Mouse (Mus musculus): ENCODE data around the gene Olfr370. TPM values are rescaled to one million over a fixed set of nuclear protein-coding genes. Genes with fewer than 3 reads are reported as not detected.
A peak's percentile ranks its signal among the peaks of the same experiment; 100 is the strongest.

The Olfr370 gene
- polyA plus RNA-seq, 1 experiment from 2014 or later = not detected

DNA sequence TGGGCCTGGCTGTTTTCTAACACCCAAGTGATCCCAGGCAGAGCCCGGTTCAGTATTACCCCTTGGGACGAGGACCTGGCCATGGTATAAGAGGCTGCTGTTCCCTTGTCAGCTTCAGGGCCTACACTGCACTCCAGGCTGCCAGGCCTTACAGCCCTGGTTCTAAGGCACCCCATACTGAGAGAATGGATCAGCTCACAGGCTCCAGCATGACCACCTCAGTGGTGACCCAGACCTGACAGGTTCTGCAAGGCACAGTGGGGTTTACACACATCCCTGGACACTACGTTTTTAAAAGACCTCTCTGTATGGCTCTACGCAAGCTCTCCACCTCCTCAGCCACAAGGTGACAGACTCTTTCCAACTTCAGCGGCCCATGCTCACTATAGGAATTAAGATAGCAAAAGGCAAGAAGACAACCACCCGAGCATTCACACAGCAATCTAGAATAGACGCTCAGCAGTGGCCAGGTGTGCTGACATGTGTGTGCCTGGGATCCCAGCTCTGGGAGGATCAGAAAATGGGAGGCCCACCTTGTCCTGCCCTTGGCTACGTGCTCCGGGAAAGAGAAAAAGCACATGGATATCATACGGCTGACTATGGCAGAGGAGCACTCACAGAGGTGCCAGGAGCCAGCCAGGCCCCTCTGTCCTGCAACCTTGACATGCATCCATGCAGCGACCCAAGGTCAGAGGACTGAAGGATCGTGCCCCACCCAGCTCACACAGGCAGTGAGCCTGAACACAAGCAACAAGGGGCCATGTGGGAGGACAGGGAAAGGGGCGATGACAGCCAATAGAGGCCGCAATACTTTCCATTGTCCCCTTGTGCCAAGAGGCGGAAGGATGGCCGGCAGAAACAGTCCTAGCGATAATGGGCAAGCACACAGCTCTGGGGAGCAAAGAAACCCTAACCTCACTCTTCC is 42.8 kb downstream of the Olfr370 start:
- WGBS = 79% methylated on average over 17 of the region's 17 CpGs
- Histone ChIP-seq H3K4me3 (ENCODE audit: low read depth, low read length) (no peak overlapping the region), H3K36me3 (ENCODE audit: control insufficient read depth, insufficient read depth, low read length) (no peaks in the 10 kb centered on the region), H3K27ac (ENCODE audit: low read depth, low read length) (no peak overlapping the region), H3K9me3 (ENCODE audit: control insufficient read depth, low read length) (no peaks in the 10 kb centered on the region), H3K27me3 (ENCODE audit: control insufficient read depth, insufficient read depth, low read length) (no peaks in the 10 kb centered on the region), H3K4me2 (ENCODE audit: low read depth) (no peak overlapping the region), H3K4me1 (ENCODE audit: control insufficient read depth, insufficient read depth, low read length) (peaks cover 13% of the 10 kb centered on the region), H3K9ac (ENCODE audit: low read length) (no peak overlapping the region)
- no peak for DNase-seq (ENCODE audit: low spot score)
- no peak for ATAC-seq (ENCODE audit: insufficient read depth, low FRiP score, low TSS enrichment)

DNA sequence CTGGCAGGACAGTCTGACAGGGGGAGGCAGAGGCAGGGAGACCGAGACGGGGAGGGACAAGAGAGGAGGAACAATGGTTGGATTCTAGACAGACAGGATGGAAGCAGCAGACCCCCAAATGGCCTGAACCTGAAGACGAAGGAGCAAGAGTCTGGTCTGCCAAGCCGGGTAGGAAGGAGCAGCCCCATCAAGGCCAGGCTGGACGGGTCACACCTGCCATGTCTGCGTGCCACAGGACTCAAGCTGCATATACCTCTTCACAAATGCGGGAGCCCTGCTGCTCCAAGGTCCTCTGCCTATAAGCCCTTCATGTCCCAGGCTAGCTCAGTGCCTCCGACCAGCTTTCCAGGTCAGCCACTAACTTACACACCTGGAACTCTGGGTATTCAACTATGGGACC is 44.1 kb downstream of the Olfr370 start:
- DNase-seq (ENCODE audit: low spot score) = no peak
- H3K27me3 ChIP-seq (ENCODE audit: control insufficient read depth, insufficient read depth, low read length) = no peaks in the 10 kb centered on the region
- 90% methylated on average over 8 of the region's 8 CpGs for WGBS
- no peak for ATAC-seq (ENCODE audit: insufficient read depth, low FRiP score, low TSS enrichment)
- H3K4me3 ChIP-seq (ENCODE audit: low read depth, low read length) = no peak overlapping the region
- no peak overlapping the region for H3K4me2 ChIP-seq (ENCODE audit: low read depth)
- H3K9ac ChIP-seq (ENCODE audit: low read length) = no peak overlapping the region; the same call in 1 of the 2 replicates
- H3K4me1 ChIP-seq (ENCODE audit: control insufficient read depth, insufficient read depth, low read length) = peaks cover 13% of the 10 kb centered on the region
- no peak overlapping the region for H3K27ac ChIP-seq (ENCODE audit: low read depth, low read length)
- H3K36me3 ChIP-seq (ENCODE audit: control insufficient read depth, insufficient read depth, low read length) = peaks cover 2% of the 10 kb centered on the region; the same call in 1 of the 2 replicates
- H3K9me3 ChIP-seq (ENCODE audit: control insufficient read depth, low read length) = no peaks in the 10 kb centered on the region

DNA sequence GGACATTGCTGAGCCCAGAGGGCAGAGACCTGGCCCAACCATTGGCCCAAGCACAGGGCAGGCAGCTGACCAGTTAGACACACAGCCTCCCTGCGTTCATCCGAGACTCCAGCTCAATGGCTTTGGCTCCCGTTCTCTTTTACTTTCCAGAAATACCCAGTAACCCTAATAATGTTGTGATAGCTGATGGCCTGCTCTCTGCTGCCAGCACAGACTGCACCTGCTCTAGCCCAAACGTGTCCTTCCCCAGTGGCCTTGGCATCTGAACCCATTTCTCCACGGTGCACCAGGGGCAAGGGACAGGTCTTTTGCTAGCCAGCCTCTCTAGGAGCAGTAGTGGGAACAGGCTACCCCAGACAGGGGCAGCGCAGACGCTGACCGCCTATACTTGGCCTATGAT is 45.2 kb downstream of the Olfr370 start:
- ATAC-seq (ENCODE audit: insufficient read depth, low FRiP score, low TSS enrichment) (no peak), DNase-seq (ENCODE audit: low spot score) (no peak)
- H3K27me3 ChIP-seq (ENCODE audit: control insufficient read depth, insufficient read depth, low read length) = no peaks in the 10 kb centered on the region
- H3K4me1 ChIP-seq (ENCODE audit: control insufficient read depth, insufficient read depth, low read length) = peaks cover 13% of the 10 kb centered on the region
- no peak overlapping the region for H3K4me2 ChIP-seq (ENCODE audit: low read depth)
- H3K9me3 ChIP-seq (ENCODE audit: control insufficient read depth, low read length) = no peaks in the 10 kb centered on the region
- WGBS = 93% methylated on average over 8 of the region's 8 CpGs
- H3K4me3 ChIP-seq (ENCODE audit: low read depth, low read length) = no peak overlapping the region
- peaks cover 2% of the 10 kb centered on the region; the same call in 1 of the 2 replicates for H3K36me3 ChIP-seq (ENCODE audit: control insufficient read depth, insufficient read depth, low read length)
- H3K27ac ChIP-seq (ENCODE audit: low read depth, low read length) = no peak overlapping the region
- no peak overlapping the region for H3K9ac ChIP-seq (ENCODE audit: low read length)

DNA sequence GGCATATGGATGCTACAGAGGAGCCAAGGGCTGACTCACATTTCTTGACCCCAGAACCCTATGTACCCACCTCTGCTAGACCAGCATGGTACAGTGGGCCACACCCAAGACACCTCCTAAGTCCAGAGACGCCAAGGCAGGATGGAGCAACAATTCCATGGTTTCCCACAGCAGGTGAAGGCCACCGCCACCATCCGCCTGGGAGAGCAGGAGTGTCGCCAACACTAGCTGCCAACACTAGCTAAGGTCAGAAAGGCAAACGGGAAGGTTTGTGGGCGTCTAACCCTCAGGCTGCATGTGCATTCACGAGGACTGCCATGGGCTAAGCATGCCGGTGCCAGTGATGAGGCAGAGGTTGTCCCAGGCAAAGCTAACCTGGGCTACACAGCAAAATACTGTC is 46.6 kb downstream of the Olfr370 start:
- WGBS = 89% methylated on average over 8 of the region's 8 CpGs
- Histone ChIP-seq H3K36me3 (ENCODE audit: control insufficient read depth, insufficient read depth, low read length) (peaks cover 4% of the 10 kb centered on the region; the same call in 1 of the 2 replicates), H3K27ac (ENCODE audit: low read depth, low read length) (no peak overlapping the region), H3K4me2 (ENCODE audit: low read depth) (no peak overlapping the region), H3K9ac (ENCODE audit: low read length) (no peak overlapping the region), H3K9me3 (ENCODE audit: control insufficient read depth, low read length) (no peaks in the 10 kb centered on the region), H3K4me3 (ENCODE audit: low read depth, low read length) (no peak overlapping the region), H3K4me1 (ENCODE audit: control insufficient read depth, insufficient read depth, low read length) (peaks cover 6% of the 10 kb centered on the region), H3K27me3 (ENCODE audit: control insufficient read depth, insufficient read depth, low read length) (no peaks in the 10 kb centered on the region)
- ATAC-seq (ENCODE audit: insufficient read depth, low FRiP score, low TSS enrichment) = no peak
- peak; percentile 10 for DNase-seq (ENCODE audit: low spot score)

DNA sequence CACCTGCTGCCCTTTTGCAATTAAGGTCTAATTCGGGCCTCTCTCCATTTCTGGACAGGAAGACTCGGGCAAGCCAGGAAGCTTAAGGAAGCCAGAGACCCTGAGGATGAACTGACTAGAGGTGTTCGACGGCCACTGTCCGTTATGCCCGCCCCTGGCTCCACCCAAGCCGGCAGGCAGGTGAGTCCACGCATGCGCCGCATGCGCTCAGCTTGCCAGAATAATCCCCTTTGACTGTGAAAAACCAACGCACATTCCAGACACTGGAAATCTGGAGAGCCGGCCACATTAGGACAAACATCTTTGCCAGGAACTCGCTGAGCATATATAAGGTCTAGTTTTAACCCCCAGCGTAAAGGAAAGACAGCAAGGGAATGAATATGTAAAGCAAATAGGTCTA is 47.7 kb downstream of the Olfr370 start:
- no peak for ATAC-seq (ENCODE audit: insufficient read depth, low FRiP score, low TSS enrichment)
- no peak overlapping the region for H3K9ac ChIP-seq (ENCODE audit: low read length)
- 90% methylated on average over 15 of the region's 15 CpGs for WGBS
- no peak overlapping the region for H3K4me3 ChIP-seq (ENCODE audit: low read depth, low read length)
- DNase-seq (ENCODE audit: low spot score) = peak; percentile 10
- H3K9me3 ChIP-seq (ENCODE audit: control insufficient read depth, low read length) = no peaks in the 10 kb centered on the region
- H3K4me1 ChIP-seq (ENCODE audit: control insufficient read depth, insufficient read depth, low read length) = peaks cover under 1% of the 10 kb centered on the region
- no peak overlapping the region for H3K4me2 ChIP-seq (ENCODE audit: low read depth)
- no peaks in the 10 kb centered on the region for H3K27me3 ChIP-seq (ENCODE audit: control insufficient read depth, insufficient read depth, low read length)
- H3K36me3 ChIP-seq (ENCODE audit: control insufficient read depth, insufficient read depth, low read length) = peaks cover 4% of the 10 kb centered on the region
- no peak overlapping the region for H3K27ac ChIP-seq (ENCODE audit: low read depth, low read length)

DNA sequence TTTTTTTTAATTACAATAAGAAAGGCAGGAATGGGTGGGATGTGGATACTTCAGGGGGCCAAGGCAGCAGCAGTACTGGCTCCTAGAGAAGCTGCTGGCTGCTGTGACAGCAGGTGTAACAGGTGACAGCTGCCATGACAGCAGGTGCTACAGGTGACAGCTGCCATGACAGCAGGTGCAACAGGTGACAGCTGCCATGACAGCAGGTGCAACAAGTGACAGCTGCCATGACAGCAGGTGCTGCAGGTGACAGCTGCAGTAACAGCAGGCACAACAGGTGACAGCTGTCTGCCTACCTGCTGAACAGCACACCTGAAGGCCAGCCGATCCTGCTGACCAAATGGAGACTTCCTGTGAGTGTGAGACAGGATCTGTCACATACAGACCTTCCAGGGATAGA is 49.2 kb downstream of the Olfr370 start:
- Histone ChIP-seq H3K27me3 (ENCODE audit: control insufficient read depth, insufficient read depth, low read length) (no peaks in the 10 kb centered on the region), H3K36me3 (ENCODE audit: control insufficient read depth, insufficient read depth, low read length) (peaks cover 4% of the 10 kb centered on the region), H3K4me1 (ENCODE audit: control insufficient read depth, insufficient read depth, low read length) (no peaks in the 10 kb centered on the region), H3K27ac (ENCODE audit: low read depth, low read length) (no peak overlapping the region), H3K4me3 (ENCODE audit: low read depth, low read length) (no peak overlapping the region), H3K4me2 (ENCODE audit: low read depth) (no peak overlapping the region), H3K9ac (ENCODE audit: low read length) (no peak overlapping the region), H3K9me3 (ENCODE audit: control insufficient read depth, low read length) (no peaks in the 10 kb centered on the region)
- ATAC-seq (ENCODE audit: insufficient read depth, low FRiP score, low TSS enrichment) = no peak
- WGBS = 86% methylated on average over 1 of the region's 1 CpGs
- no peak for DNase-seq (ENCODE audit: low spot score)

DNA sequence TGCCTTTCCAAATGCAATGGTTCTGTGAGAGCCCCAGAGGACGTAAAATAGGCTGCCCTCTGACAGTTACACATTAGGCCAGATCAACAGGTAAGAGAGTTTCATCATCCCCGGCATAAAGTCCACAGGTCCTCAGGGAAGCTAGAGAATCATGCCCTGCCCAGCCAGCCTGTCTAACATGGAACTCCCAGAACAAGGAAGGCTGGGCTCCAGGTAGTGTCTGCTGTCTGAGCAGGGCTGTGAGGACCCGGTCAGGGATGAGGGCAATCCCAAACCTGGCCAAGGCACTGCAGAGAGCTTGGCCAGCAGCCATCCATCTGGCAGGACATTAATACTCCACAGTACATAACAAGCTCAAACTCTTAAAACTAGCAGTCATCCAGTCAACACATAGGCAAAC is 49.8 kb downstream of the Olfr370 start:
- Histone ChIP-seq H3K4me2 (ENCODE audit: low read depth) (no peak overlapping the region), H3K9ac (ENCODE audit: low read length) (no peak overlapping the region), H3K9me3 (ENCODE audit: control insufficient read depth, low read length) (no peaks in the 10 kb centered on the region), H3K4me1 (ENCODE audit: control insufficient read depth, insufficient read depth, low read length) (no peaks in the 10 kb centered on the region), H3K36me3 (ENCODE audit: control insufficient read depth, insufficient read depth, low read length) (peaks cover 4% of the 10 kb centered on the region), H3K27ac (ENCODE audit: low read depth, low read length) (no peak overlapping the region), H3K27me3 (ENCODE audit: control insufficient read depth, insufficient read depth, low read length) (no peaks in the 10 kb centered on the region), H3K4me3 (ENCODE audit: low read depth, low read length) (no peak overlapping the region)
- WGBS = 86% methylated on average over 3 of the region's 3 CpGs
- ATAC-seq (ENCODE audit: insufficient read depth, low FRiP score, low TSS enrichment) = no peak
- no peak for DNase-seq (ENCODE audit: low spot score)

DNA sequence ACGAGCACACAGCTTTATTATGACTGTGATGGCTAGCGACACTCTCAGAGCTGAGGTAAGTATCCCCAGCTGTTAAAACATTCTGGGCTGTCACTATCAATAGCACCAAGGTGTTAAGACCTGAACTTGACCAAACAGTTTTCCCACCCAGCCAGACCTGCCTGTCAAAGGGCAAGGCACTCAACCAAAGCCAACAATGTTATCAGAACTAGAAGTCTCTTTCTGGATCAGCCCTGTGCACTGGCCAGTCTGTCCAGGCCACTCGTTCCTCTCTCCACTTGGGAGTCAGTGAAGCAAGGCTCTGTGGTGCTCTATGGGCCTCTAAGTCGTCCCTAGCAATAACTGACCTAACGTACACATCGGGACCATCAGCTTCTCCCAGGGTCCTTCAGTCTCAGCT is 52.1 kb downstream of the Olfr370 start:
- 81% methylated on average over 6 of the region's 6 CpGs for WGBS
- no peak overlapping the region for H3K27ac ChIP-seq (ENCODE audit: low read depth, low read length)
- ATAC-seq (ENCODE audit: insufficient read depth, low FRiP score, low TSS enrichment) (no peak), DNase-seq (ENCODE audit: low spot score) (no peak)
- no peaks in the 10 kb centered on the region for H3K27me3 ChIP-seq (ENCODE audit: control insufficient read depth, insufficient read depth, low read length)
- H3K9me3 ChIP-seq (ENCODE audit: control insufficient read depth, low read length) = no peaks in the 10 kb centered on the region
- no peak overlapping the region for H3K4me2 ChIP-seq (ENCODE audit: low read depth)
- H3K4me3 ChIP-seq (ENCODE audit: low read depth, low read length) = no peak overlapping the region
- H3K4me1 ChIP-seq (ENCODE audit: control insufficient read depth, insufficient read depth, low read length) = peaks cover 8% of the 10 kb centered on the region
- H3K36me3 ChIP-seq (ENCODE audit: control insufficient read depth, insufficient read depth, low read length) = peaks cover 4% of the 10 kb centered on the region
- no peak overlapping the region for H3K9ac ChIP-seq (ENCODE audit: low read length)

DNA sequence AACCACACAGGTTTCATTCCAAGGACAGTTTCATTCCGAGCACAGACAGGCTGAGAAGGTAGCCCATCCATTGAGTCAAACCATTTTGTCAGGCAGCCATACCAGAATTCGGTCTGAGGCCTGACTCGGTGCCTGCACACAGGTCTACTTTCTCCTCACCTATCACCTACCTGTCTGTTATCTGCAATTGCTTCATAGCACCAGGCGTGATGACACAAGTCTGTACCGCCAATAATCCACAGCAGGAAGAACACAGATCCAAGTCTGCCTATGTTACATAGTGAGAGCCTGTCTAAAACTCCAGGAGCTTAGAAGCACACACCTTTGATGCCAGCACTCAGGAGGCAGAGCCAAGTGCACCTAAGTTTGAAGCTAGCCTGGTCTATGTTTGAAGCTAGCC is 53.3 kb downstream of the Olfr370 start:
- Histone ChIP-seq H3K9ac (ENCODE audit: low read length) (no peak overlapping the region), H3K9me3 (ENCODE audit: control insufficient read depth, low read length) (no peaks in the 10 kb centered on the region), H3K36me3 (ENCODE audit: control insufficient read depth, insufficient read depth, low read length) (peaks cover 4% of the 10 kb centered on the region), H3K4me2 (ENCODE audit: low read depth) (no peak overlapping the region), H3K27me3 (ENCODE audit: control insufficient read depth, insufficient read depth, low read length) (no peaks in the 10 kb centered on the region), H3K27ac (ENCODE audit: low read depth, low read length) (no peak overlapping the region), H3K4me1 (ENCODE audit: control insufficient read depth, insufficient read depth, low read length) (peaks cover 9% of the 10 kb centered on the region), H3K4me3 (ENCODE audit: low read depth, low read length) (no peak overlapping the region)
- ATAC-seq (ENCODE audit: insufficient read depth, low FRiP score, low TSS enrichment) = no peak
- 94% methylated on average over 5 of the region's 5 CpGs for WGBS
- no peak for DNase-seq (ENCODE audit: low spot score)
